In genomic region chr1:180550770-180551169, GRCm38 (mm10) we compare ENCODE assay signal across 8 mouse cellular contexts. TPM values are rescaled to one million over a fixed set of nuclear protein-coding genes. Genes with fewer than 3 reads are reported as not detected.
DNase-seq lines count a peak whose midpoint lies in the region; ATAC-seq and TF ChIP-seq lines count a peak whose summit lies in the region.

No protein-coding gene starts in this region.

- no peak overlapping the region for H3K4me2 ChIP-seq in liver, embryonic 11.5 days

- H3K4me3 ChIP-seq in liver, embryonic 11.5 days (ENCODE audit: low read depth, low read length): no peak overlapping the region
- H3K4me3 ChIP-seq in liver, adult 2 months (ENCODE audit: insufficient read depth, low read depth, low read length): no peak overlapping the region

- no peak for TF ChIP-seq POLR2A in liver, adult 2 months (IDR thresholded peaks at IDR 0.05; ENCODE audit: extremely low read depth, insufficient read depth, low read length)

- 22% methylated on average over 5 of the region's 5 CpGs for WGBS in liver, embryonic 11.5 days
- 13% methylated on average over 5 of the region's 5 CpGs for WGBS in liver, adult 2 months

- H3K9me3 ChIP-seq in liver, embryonic 11.5 days (ENCODE audit: control insufficient read depth, low read length): no peaks in the 10 kb centered on the region

- ATAC-seq in liver, embryonic 11.5 days (replicated peaks; ENCODE audit: low FRiP score): no peak
- peak; percentile 52; the same call in 1 of the 2 replicates for ATAC-seq in granulocyte monocyte progenitor cell, adult 5-6 weeks (replicated peaks; ENCODE audit: poor library complexity, severe bottlenecking)

- peak; percentile 21 for DNase-seq in liver
- no peak for DNase-seq in liver, embryonic 11.5 days (ENCODE audit: low spot score)
- DNase-seq in cerebellum, adult 18-20 months: peak; percentile 69 to 71
- DNase-seq in liver, adult 2 months (ENCODE audit: extremely low read depth, low read depth, low spot score): peak; percentile 19
- DNase-seq in splenic B cell, adult 2 months (ENCODE audit: low read depth, low spot score): peak; percentile 48
- no peak for DNase-seq in layer of hippocampus, postnatal 25 days (ENCODE audit: extremely low spot score in 1 of 2, low spot score in 1 of 2)
- no peak for DNase-seq in left cerebral cortex, adult 11 months (ENCODE audit: low spot score)

- H3K27ac ChIP-seq in liver, embryonic 11.5 days (ENCODE audit: low read depth, low read length): no peak overlapping the region
- no peak overlapping the region for H3K27ac ChIP-seq in liver, adult 2 months (replicated peaks; ENCODE audit: insufficient read depth, low read depth, low read length)

- no peaks in the 10 kb centered on the region; the same call in 1 of the 2 replicates for H3K4me1 ChIP-seq in liver, embryonic 11.5 days (replicated peaks; ENCODE audit: control insufficient read depth, insufficient read depth, low read length)
- no peaks in the 10 kb centered on the region for H3K4me1 ChIP-seq in liver, adult 2 months (ENCODE audit: control insufficient read depth, insufficient read depth, low read length)

- peak; percentile 64 for TF ChIP-seq CTCF in liver, adult 2 months (IDR thresholded peaks at IDR 0.05; ENCODE audit: low read depth, low read length)

- no peaks in the 10 kb centered on the region for H3K79me2 ChIP-seq in liver, adult 2 months (ENCODE audit: control insufficient read depth, insufficient read depth, low read length)

- H3K36me3 ChIP-seq in liver, embryonic 11.5 days (ENCODE audit: control insufficient read depth, insufficient read depth, low read length): no peaks in the 10 kb centered on the region
- H3K36me3 ChIP-seq in liver, adult 2 months (ENCODE audit: control insufficient read depth, insufficient read depth, low read length): no peaks in the 10 kb centered on the region
- no peaks in the 10 kb centered on the region for H3K36me3 ChIP-seq in splenic B cell, adult 2 months (ENCODE audit: control insufficient read depth, insufficient read depth, low read length, poor library complexity, severe bottlenecking)

- no peak overlapping the region for H3K9ac ChIP-seq in liver, embryonic 11.5 days (ENCODE audit: low read depth, low read length)
- no peak overlapping the region for H3K9ac ChIP-seq in liver, adult 2 months (ENCODE audit: low read depth, low read length)

- H3K27me3 ChIP-seq in liver, embryonic 11.5 days (replicated peaks; ENCODE audit: control insufficient read depth, insufficient read depth, low read length): peaks cover 13% of the 10 kb centered on the region
- H3K27me3 ChIP-seq in liver, adult 2 months (ENCODE audit: control insufficient read depth, insufficient read depth, low read length): 0 out of 2 replicates have a peak, but pooled peaks cover 5% of the 10 kb centered on the region
- no peaks in the 10 kb centered on the region for H3K27me3 ChIP-seq in splenic B cell, adult 2 months (ENCODE audit: control insufficient read depth, insufficient read depth, low read length, poor library complexity, severe bottlenecking)

RNA-seq across cellular contexts. Expression of gene Parp1, which starts 18.0 kb away (rescaled TPM):
- 177 and 197 TPM in 2 replicates for polyA plus RNA-seq in liver, embryonic 11.5 days (2014; fragmentation: Nextera tagmentation; extraction: Ambion mirVana)
- total RNA-seq in granulocyte monocyte progenitor cell, adult 5-6 weeks (2014; fragmentation: Nextera tagmentation): 120 and 129 TPM in 2 replicates
- total RNA-seq in granulocyte monocyte progenitor cell, adult 5-6 weeks (2017): 173 and 204 TPM in 2 replicates
- 25.4 and 28.3 TPM in 2 replicates for total RNA-seq in liver, adult 2 months (2014; rRNA removed)
- 13.2 and 14.6 TPM in 2 replicates for polyA plus RNA-seq in liver, adult 2 months (2012; rRNA removed)
- total RNA-seq in layer of hippocampus, postnatal 25 days (2021): 100 to 1,000 TPM; 148 to 156 TPM

Comparison
In these comparisons a context has a peak if more than half of its experiments do, and no peak if none do; other contexts are left out.
1. DNase-seq: peak in liver (single experiment), cerebellum, adult 18-20 months (2 of 2), liver, adult 2 months (single experiment) and splenic B cell, adult 2 months (single experiment); none in liver, embryonic 11.5 days (single experiment), layer of hippocampus, postnatal 25 days (0 of 2) and left cerebral cortex, adult 11 months (single experiment).